Mouse (Mus musculus): Measurements from ENCODE around the gene Cgas. TPM values are rescaled to one million over a fixed set of nuclear protein-coding genes. Genes with fewer than 3 reads are reported as not detected.

Cgas gene
- polyA plus RNA-seq, 1 experiment from 2014 or later, result 0.85 TPM

DNA sequence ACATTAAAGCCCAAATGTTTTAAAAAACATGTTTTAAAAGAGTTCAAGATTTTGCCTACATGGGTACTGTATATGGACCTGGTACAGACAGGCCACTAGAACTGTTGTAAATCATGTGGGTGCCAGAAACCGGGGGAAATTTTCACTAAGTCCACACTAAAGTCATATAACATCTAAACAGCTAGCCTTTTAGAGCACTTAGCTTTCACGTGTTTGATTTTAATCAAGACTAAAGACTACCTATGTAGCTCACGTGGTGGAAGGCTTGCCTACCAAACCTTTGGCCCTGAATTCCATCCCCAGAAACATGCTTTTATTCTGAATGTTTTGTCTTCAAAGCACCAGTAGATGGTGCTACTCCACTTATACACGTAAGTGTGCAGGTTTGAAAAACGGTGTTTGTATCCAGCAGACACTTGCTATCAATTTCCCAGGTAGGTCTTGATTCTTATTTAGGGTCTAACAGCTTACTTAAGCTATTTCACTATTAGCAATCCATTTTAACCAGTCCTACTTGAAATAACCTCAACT lies 34.0 kb upstream of the Cgas start:
- H3K4me2 ChIP-seq (ENCODE audit: low read depth, low read length), result no peak overlapping the region
- TF ChIP-seq EP300 (IDR thresholded peaks at IDR 0.05; ENCODE audit: low read depth), result no peak
- TF ChIP-seq CTCF (IDR thresholded peaks at IDR 0.05; ENCODE audit: low read depth), result peak; percentile 72
- H3K27me3 ChIP-seq (ENCODE audit: insufficient read depth, low read length), result no peaks in the 10 kb centered on the region
- no peaks in the 10 kb centered on the region for H3K9me3 ChIP-seq (ENCODE audit: low read length)
- DNase-seq (no peak), ATAC-seq (no peak)
- H3K4me3 ChIP-seq (ENCODE audit: low read depth, low read length), result no peak overlapping the region
- peak overlapping the region; percentile 2; the same call in 1 of the 2 replicates for H3K27ac ChIP-seq (ENCODE audit: low read depth)
- peaks cover 2% of the 10 kb centered on the region for H3K4me1 ChIP-seq (ENCODE audit: insufficient read depth)
- peaks cover 53% of the 10 kb centered on the region for H3K36me3 ChIP-seq (replicated peaks; ENCODE audit: insufficient read depth, low read length)
- no peak overlapping the region for H3K9ac ChIP-seq (replicated peaks)
- WGBS (ENCODE audit: insufficient replicate concordance), result 10% methylated on average over 5 of the region's 5 CpGs

DNA sequence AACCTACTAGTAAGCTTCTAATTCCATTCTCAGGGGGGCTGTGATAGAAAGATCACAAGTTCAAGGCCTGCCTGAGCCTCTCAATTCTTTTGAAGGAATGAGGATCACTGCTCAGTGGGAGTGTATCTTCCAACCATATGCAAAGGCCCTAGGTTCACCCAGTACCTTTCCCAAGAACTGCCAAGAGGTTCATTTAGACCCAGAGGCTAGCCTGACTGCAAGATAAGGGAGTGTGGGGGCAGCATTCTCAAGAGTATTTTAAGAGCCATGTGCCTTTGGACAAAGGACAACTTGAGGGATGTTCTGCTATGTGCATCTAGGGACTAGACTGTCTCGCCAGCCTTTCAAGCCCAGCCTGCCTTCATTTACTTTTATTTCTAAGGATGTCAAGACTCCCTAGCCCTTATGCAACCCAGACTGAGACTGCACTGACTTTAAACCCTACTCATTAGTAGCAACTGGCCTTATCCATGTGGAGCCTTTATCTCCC lies 33.5 kb upstream of the Cgas start:
- Histone ChIP-seq H3K36me3 (replicated peaks; ENCODE audit: insufficient read depth, low read length) (peaks cover 55% of the 10 kb centered on the region), H3K4me1 (ENCODE audit: insufficient read depth) (no peaks in the 10 kb centered on the region), H3K27ac (ENCODE audit: low read depth) (peak overlapping the region; percentile 2; the same call in 1 of the 2 replicates), H3K9me3 (ENCODE audit: low read length) (no peaks in the 10 kb centered on the region), H3K4me2 (ENCODE audit: low read depth, low read length) (no peak overlapping the region), H3K4me3 (ENCODE audit: low read depth, low read length) (no peak overlapping the region), H3K27me3 (ENCODE audit: insufficient read depth, low read length) (no peaks in the 10 kb centered on the region), H3K9ac (replicated peaks) (no peak overlapping the region)
- TF ChIP-seq EP300 (IDR thresholded peaks at IDR 0.05; ENCODE audit: low read depth), result no peak
- TF ChIP-seq CTCF (IDR thresholded peaks at IDR 0.05; ENCODE audit: low read depth), result no peak
- DNase-seq (peak; percentile 21), ATAC-seq (0 out of 2 replicates have a peak, but pooled peaks have one; percentile 3)
- WGBS (ENCODE audit: insufficient replicate concordance), result 21% methylated on average over 1 of the region's 1 CpGs

DNA sequence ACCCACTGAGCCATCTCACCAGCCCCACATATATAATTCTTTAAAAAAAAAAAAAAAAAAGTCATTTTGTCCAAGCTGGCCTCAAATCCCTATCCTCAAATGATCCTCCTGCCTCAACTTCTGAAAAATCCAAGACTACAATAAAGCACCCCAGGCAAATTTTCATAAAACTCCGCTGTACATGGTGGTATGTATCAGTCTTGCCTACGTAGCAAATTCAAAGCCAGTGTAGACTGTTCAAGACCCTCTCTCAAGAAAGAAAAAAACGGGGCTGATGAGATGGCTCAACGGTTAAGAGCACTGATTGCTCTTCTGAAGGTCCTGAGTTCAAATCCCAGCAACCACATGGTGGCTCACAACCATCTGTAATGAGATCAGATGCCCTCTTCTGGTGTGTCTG lies 32.8 kb upstream of the Cgas start:
- Histone ChIP-seq H3K9me3 (ENCODE audit: low read length) (no peaks in the 10 kb centered on the region), H3K4me3 (ENCODE audit: low read depth, low read length) (no peak overlapping the region), H3K27me3 (ENCODE audit: insufficient read depth, low read length) (no peaks in the 10 kb centered on the region), H3K36me3 (replicated peaks; ENCODE audit: insufficient read depth, low read length) (peaks cover 59% of the 10 kb centered on the region), H3K4me2 (ENCODE audit: low read depth, low read length) (no peak overlapping the region), H3K4me1 (ENCODE audit: insufficient read depth) (no peaks in the 10 kb centered on the region), H3K27ac (ENCODE audit: low read depth) (no peak overlapping the region), H3K9ac (replicated peaks) (no peak overlapping the region)
- no peak for TF ChIP-seq EP300 (IDR thresholded peaks at IDR 0.05; ENCODE audit: low read depth)
- DNase-seq, result no peak
- no peak for ATAC-seq
- 77% methylated on average over 4 of the region's 4 CpGs for WGBS (ENCODE audit: insufficient replicate concordance)

DNA sequence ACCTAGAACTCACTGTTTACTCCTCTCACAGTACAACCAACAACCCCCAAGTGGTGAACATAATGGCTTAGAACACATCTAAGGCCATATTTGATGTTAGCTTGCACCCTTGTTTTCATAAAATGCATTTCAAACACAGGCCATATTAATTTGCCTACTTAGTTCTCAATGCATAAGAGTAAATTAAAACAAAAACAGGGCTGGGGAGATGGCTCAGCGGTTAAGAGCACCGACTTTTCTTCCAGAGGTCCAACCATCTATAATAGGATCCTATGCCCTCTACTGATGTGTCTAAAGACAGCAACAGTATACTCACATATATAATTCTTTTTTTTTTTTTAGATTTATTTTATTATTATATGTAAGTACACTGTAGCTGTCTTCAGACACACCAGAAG lies 32.3 kb upstream of the Cgas start:
- H3K27me3 ChIP-seq (ENCODE audit: insufficient read depth, low read length), result no peaks in the 10 kb centered on the region
- no peak overlapping the region for H3K27ac ChIP-seq (ENCODE audit: low read depth)
- H3K36me3 ChIP-seq (replicated peaks; ENCODE audit: insufficient read depth, low read length), result peaks cover 64% of the 10 kb centered on the region
- H3K9me3 ChIP-seq (ENCODE audit: low read length), result no peaks in the 10 kb centered on the region
- ATAC-seq (no peak), DNase-seq (no peak)
- no peaks in the 10 kb centered on the region for H3K4me1 ChIP-seq (ENCODE audit: insufficient read depth)
- TF ChIP-seq CTCF (IDR thresholded peaks at IDR 0.05; ENCODE audit: low read depth), result no peak
- TF ChIP-seq EP300 (IDR thresholded peaks at IDR 0.05; ENCODE audit: low read depth), result no peak
- H3K9ac ChIP-seq (replicated peaks), result no peak overlapping the region
- H3K4me3 ChIP-seq (ENCODE audit: low read depth, low read length), result no peak overlapping the region
- no peak overlapping the region for H3K4me2 ChIP-seq (ENCODE audit: low read depth, low read length)
- WGBS (ENCODE audit: insufficient replicate concordance), result 93% methylated on average over 2 of the region's 2 CpGs

DNA sequence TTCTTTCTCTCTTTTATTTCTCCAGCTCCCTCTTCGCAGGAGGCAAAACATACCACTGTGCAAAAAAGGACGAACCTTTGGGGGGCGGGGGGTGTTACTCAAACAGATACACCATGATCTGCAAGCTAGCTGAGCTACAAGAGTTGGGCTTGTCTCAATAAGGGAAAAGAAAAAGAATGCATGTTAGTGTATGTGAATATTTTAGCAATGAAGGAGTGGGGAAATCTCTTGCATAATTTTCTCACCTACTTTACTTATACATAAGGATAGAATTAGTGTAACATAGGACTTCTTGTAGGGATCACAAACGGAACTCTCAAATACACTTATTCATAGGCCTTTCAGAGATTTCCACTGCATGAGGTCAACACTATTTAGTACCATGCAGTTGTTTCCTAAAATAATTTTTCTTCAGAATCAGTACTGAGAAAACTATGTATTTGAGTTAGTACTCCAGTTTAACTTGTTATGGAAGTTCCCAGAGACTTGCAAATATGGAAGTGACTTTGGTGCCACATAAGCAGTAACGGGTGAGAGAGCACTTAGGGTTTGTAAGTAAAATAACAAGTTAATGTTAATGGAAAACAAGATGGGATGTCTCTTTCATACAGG lies 31.8 kb upstream of the Cgas start:
- ATAC-seq (no peak), DNase-seq (no peak)
- Histone ChIP-seq H3K4me2 (ENCODE audit: low read depth, low read length) (no peak overlapping the region), H3K27ac (ENCODE audit: low read depth) (no peak overlapping the region), H3K4me3 (ENCODE audit: low read depth, low read length) (no peak overlapping the region), H3K9me3 (ENCODE audit: low read length) (no peaks in the 10 kb centered on the region), H3K27me3 (ENCODE audit: insufficient read depth, low read length) (no peaks in the 10 kb centered on the region), H3K36me3 (replicated peaks; ENCODE audit: insufficient read depth, low read length) (peaks cover 67% of the 10 kb centered on the region), H3K9ac (replicated peaks) (no peak overlapping the region), H3K4me1 (ENCODE audit: insufficient read depth) (no peaks in the 10 kb centered on the region)
- TF ChIP-seq CTCF (IDR thresholded peaks at IDR 0.05; ENCODE audit: low read depth), result no peak
- no peak for TF ChIP-seq EP300 (IDR thresholded peaks at IDR 0.05; ENCODE audit: low read depth)
- WGBS (ENCODE audit: insufficient replicate concordance), result 78% methylated on average over 5 of the region's 5 CpGs

DNA sequence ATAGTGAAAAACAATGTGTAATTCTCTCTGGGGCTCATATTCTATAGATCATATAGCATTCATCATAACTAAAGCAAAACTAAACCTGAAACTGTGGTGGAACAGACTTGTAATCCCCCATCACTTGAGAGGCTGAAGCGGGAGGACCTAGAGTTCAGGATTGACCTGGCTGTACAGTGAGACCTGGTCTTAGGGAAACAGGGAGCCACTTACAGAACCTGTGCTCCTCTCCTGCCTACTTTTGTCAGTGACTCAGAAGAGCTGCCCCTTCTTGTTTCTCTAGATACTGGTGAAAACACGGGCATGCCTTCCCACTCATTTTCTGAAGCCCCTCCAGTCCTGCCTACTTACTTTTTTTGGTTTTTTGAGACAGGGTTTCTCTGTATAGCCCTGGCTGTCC lies 31.2 kb upstream of the Cgas start:
- Histone ChIP-seq H3K4me2 (ENCODE audit: low read depth, low read length) (no peak overlapping the region), H3K27me3 (ENCODE audit: insufficient read depth, low read length) (no peaks in the 10 kb centered on the region), H3K4me3 (ENCODE audit: low read depth, low read length) (no peak overlapping the region), H3K4me1 (ENCODE audit: insufficient read depth) (no peaks in the 10 kb centered on the region), H3K27ac (ENCODE audit: low read depth) (no peak overlapping the region), H3K9ac (replicated peaks) (no peak overlapping the region), H3K9me3 (ENCODE audit: low read length) (no peaks in the 10 kb centered on the region), H3K36me3 (replicated peaks; ENCODE audit: insufficient read depth, low read length) (peaks cover 64% of the 10 kb centered on the region)
- ATAC-seq (no peak), DNase-seq (no peak)
- TF ChIP-seq EP300 (IDR thresholded peaks at IDR 0.05; ENCODE audit: low read depth) (no peak), CTCF (IDR thresholded peaks at IDR 0.05; ENCODE audit: low read depth) (no peak)
- WGBS (ENCODE audit: insufficient replicate concordance), result 67% methylated on average over 2 of the region's 2 CpGs
